Mouse (Mus musculus): Measurements from ENCODE around the gene Adh4. TPM values are rescaled to one million over a fixed set of nuclear protein-coding genes. Genes with fewer than 3 reads are reported as not detected.
"Not testable (repeated sequence)": the region's sequence is repeated elsewhere in the genome, so short reads cannot be mapped to it uniquely, and the experiment has no call there.

The Adh4 gene
- 1 to 10 TPM in 1 of 2 experiments, under 1 TPM in 1; 0.80 to 2.3 TPM for total RNA-seq (2021)
- long read RNA-seq, experiment 1: 0 reads
- long read RNA-seq, experiment 2, partial matches to known transcripts: 0 of 2 reads
- long read RNA-seq, experiment 2, other reads (novel, unspliced or antisense): 1 of 2 reads

- DNase-seq (ENCODE audit: low spot score in 2 of 2): no peak
Measured at GRCm38 (mm10) chr3:138415121-138415690, at the start of gene Adh4. Adh4 (plus strand) TSS chr3:138415466.

- no peak for DNase-seq (ENCODE audit: low spot score in 2 of 2)
Measured at GRCm38 (mm10) chr3:138366181-138366580, 49.1 kb upstream of the Adh4 start.

GRCm38 (mm10) chr3:138369546-138369945 lies 45.7 kb upstream of the Adh4 start:
- DNase-seq (ENCODE audit: low spot score in 2 of 2): no peak

- not testable (repeated sequence) for DNase-seq (ENCODE audit: low spot score in 2 of 2)
Measured at GRCm38 (mm10) chr3:138370289-138370688, 45.0 kb upstream of the Adh4 start.

DNA sequence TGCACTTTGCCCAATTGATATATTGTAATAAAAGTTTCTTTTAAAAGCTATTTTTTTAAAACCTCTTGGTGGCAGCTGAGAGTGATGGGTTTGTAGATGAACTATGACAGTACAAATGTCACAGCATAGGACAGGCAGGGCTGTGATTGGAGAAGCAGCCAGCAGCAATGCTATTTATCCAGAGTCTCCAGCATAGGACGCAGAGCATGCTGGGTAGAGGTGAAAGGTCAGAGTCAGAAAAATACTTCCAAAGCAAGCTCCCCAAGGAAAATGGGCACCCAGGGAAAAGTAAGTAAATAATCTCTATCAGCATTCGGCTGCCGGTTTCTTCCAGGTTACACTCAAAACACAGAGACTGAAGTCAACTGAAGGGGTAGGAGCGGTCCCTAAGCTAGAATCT lies 41.3 kb upstream of the Adh4 start:
- DNase-seq (ENCODE audit: low spot score in 2 of 2): no peak

DNA sequence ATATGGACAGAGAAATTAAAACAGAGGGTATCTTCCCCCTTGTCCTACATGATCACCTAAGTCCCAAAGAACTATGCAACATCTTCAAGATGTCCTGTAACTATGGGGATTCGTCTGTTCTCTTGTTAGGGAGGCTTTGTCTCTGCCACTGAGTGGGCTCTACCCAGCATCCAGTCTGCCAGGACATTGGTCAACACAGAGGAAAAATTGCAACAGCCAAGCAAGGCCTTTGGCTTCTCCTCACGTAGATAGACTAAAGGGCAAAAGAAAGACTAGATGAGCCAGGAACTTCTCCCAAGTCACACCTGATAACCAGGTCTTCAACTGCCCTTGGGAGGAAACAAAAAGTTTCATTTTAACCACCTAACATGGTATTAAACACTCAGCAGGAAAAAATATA lies 40.1 kb upstream of the Adh4 start:
- no peak for DNase-seq (ENCODE audit: low spot score in 2 of 2)

DNA sequence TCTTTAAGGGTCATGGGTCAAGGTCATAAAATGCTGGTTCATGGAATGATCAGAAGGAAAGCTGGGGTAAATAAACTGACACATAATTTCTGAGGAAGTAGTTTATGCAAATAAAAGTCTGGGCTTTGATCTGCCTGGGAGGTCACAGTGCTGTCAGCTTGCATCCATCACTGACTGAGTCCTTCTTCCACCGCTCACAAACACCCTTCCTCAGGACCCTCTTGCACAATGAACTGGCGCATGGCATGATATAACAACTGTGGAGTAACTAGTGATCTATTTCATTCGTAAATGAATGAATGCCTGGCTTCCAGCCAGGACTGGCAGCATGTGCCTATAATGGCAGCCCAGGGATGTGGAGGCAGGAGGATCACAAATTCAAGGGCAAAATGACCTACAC lies 34.1 kb upstream of the Adh4 start:
- no peak for DNase-seq (ENCODE audit: low spot score in 2 of 2)

GRCm38 (mm10) chr3:138387155-138387554 lies 28.1 kb upstream of the Adh4 start:
- DNase-seq (ENCODE audit: low spot score in 2 of 2): no peak

DNA sequence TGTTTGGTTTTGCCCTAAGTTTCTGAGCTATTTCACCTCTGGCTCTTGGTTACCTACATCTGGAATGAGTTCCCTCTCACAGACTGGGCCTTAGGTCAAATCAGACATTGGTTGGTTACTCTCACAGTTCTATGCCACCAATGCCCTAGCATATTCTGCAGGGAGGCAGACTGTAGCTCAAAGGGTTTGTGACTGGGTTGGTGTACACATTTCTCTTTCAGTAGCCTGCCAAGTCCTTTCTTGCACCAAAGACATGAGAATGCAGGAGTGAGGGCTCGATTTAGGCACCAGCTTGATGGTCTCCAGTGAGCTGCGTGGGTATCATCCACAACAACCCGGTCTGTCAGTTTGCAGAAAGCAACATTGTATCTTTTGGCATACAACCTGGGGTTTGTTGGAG lies 10.4 kb upstream of the Adh4 start:
- no peak for DNase-seq (ENCODE audit: low spot score in 2 of 2)

DNA sequence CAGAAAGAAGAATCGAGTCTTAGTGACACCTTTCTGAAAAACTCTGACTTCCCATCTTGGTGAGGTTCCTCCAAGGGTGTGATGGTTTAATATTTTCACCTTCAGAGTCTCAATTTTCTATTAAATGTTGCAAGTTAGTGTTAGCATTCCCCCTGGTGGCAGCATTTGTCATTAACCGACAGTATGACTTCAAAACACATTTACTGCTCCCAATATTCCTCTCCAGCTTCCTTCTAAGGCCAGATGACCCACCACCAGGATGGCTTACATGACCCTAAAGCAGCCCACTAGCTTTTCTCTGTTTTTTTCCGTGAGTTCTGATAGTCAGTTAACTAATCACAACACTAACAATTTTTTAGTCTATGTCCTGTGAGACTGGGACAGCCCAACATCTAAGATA lies 9.9 kb upstream of the Adh4 start:
- DNase-seq (ENCODE audit: low spot score in 2 of 2): peak; percentile 36 to 45

- DNase-seq (ENCODE audit: low spot score in 2 of 2): no peak
Measured at GRCm38 (mm10) chr3:138405840-138406239, 9.4 kb upstream of the Adh4 start.

DNA sequence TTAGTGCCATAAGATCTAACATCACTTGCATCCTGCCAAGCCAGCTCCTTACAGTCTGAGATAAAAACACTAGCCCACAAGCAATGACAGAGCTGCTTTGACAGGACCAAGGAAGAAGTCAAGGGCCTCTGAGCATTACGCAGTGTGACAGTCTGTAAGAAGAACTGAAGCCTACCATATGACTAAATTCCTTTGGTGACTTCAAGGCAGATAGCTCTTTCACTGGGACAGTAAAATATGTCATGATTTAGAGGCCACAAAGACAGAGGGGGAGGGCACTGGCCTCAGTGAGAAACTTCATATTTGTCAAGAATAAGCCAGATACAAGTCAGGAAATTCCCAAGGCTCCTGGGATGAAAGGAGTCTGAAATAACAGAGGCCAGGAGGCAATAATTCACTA lies 7.3 kb upstream of the Adh4 start:
- DNase-seq (ENCODE audit: low spot score in 2 of 2): no peak

DNA sequence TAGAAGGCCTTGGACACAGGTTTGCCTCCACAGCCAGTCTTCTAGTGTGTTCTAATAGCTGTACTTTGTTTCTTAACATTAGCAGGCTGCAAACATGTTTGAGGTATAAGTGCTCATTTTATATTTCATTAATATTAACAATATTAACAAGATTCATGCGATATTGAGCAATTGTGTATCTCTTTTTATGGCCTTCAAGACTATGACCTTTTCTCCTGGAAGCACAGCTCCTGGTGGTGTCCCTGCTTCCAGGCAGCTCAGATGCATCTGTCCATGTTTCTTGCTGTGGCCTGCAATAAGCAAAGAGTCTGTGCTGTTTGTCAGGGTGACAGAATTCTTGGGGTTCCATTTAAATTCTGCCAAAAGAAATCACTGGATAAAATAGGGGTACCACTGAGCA lies 5.7 kb upstream of the Adh4 start:
- no peak for DNase-seq (ENCODE audit: low spot score in 2 of 2)

DNA sequence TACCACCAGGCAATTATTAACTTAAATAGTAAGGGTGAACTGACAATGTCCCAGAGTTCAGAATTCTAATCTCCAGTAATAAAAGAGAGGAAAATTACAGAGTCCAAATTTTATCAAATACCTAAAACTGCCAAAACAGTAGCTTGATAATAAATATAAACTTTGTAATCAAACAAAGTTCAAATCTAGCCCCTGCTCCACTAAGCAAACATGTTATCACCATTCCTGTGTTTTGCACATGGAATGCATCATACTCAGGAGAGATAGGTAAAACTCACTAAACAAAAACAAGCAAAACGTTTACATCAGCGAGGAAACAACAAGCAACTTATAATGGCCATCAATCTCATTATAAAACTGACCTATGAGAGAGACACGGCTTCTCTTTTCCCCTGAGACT lies 5.1 kb upstream of the Adh4 start:
- no peak for DNase-seq (ENCODE audit: low spot score in 2 of 2)

- no peak for DNase-seq (ENCODE audit: low spot score in 2 of 2)
Measured at GRCm38 (mm10) chr3:138419369-138419768, 4.1 kb downstream of the Adh4 start.

- DNase-seq (ENCODE audit: low spot score in 2 of 2): no peak
Measured at GRCm38 (mm10) chr3:138420385-138420784, 5.1 kb downstream of the Adh4 start.

- DNase-seq (ENCODE audit: low spot score in 2 of 2): no peak
Measured at GRCm38 (mm10) chr3:138423664-138424063, 8.4 kb downstream of the Adh4 start.

GRCm38 (mm10) chr3:138424247-138424646 lies 9.0 kb downstream of the Adh4 start:
- no peak for DNase-seq (ENCODE audit: low spot score in 2 of 2)

GRCm38 (mm10) chr3:138430360-138430976 lies 15.2 kb downstream of the Adh4 start:
- DNase-seq (ENCODE audit: low spot score in 2 of 2): no peak

GRCm38 (mm10) chr3:138431835-138432234 lies 16.6 kb downstream of the Adh4 start:
- no peak for DNase-seq (ENCODE audit: low spot score in 2 of 2)

GRCm38 (mm10) chr3:138438716-138439115 lies 23.4 kb downstream of the Adh4 start:
- DNase-seq (ENCODE audit: low spot score in 2 of 2): no peak

DNA sequence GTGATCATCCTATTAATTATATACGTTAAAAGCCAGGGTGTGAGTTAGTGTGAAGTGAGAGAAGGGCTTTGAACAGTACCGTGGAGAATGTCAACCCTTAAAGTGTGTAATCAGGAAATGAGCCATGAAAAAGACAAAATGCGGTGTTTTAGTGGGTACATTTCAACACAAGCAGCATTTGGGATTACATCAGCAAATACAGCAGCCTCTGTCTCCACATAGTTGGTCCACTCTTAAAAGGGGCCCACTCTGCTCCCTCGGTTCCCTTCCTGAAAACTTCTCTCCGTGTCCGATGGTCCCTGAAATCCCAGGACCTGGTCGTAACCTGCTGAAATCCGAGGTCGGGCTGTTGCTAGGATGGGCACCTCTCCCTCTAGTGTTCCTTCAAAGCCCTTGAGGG lies 26.9 kb downstream of the Adh4 start:
- DNase-seq (ENCODE audit: low spot score in 2 of 2): no peak

Data from adrenal gland, adult 18-20 months (tissue).